8 mouse cellular contexts compared by ENCODE assay signal in the genomic region with DNA sequence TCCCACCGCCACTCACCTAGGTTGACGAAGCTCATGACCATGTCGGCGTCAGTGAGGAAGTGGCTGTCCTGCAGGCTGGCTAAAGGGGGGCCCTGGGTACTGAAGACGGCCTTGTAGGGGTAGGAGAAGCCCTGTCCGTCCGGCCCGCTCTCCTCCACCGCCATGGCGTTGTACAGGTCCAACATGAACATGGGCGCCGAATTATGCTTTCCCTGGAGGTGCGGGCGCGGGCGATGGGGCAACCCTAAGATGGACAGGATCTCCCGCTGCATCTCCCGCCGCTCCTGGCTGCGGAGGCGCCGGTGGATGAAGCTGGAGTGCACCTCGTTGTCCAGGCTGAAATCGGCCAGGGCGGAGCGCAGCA. TPM values are rescaled to one million over a fixed set of nuclear protein-coding genes. Genes with fewer than 3 reads are reported as not detected.
DNase-seq lines count a peak whose midpoint lies in the region; ATAC-seq and TF ChIP-seq lines count a peak whose summit lies in the region.

No protein-coding gene starts in this region.

- peak overlapping the region; percentile 85 for H3K27ac ChIP-seq in kidney, adult 2 months (ENCODE audit: insufficient read depth, low read depth, low read length)
- H3K27ac ChIP-seq in embryonic facial prominence, embryonic 11.5 days (replicated peaks; ENCODE audit: low read depth, low read length) = peak overlapping the region; percentile 72; the same call in 1 of the 2 replicates
- H3K27ac ChIP-seq in hindbrain, embryonic 14.5 days = peak overlapping the region; percentile 47
- peak overlapping the region; percentile 63 for H3K27ac ChIP-seq in midbrain, embryonic 12.5 days (replicated peaks)

- TF ChIP-seq POLR2A in kidney, adult 2 months (IDR thresholded peaks at IDR 0.05; ENCODE audit: low read depth, low read length) = no peak

- WGBS in kidney, adult 2 months = under 1% methylated on average over 26 of the region's 26 CpGs
- under 1% methylated on average over 26 of the region's 26 CpGs for WGBS in embryonic facial prominence, embryonic 11.5 days
- WGBS in hindbrain, embryonic 14.5 days = 1% methylated on average over 26 of the region's 26 CpGs
- WGBS in midbrain, embryonic 12.5 days = under 1% methylated on average over 26 of the region's 26 CpGs

- H3K27me3 ChIP-seq in kidney, adult 2 months (replicated peaks; ENCODE audit: control insufficient read depth, insufficient read depth, low read length) = no peaks in the 10 kb centered on the region
- peaks cover 14% of the 10 kb centered on the region; the same call in 1 of the 2 replicates for H3K27me3 ChIP-seq in embryonic facial prominence, embryonic 11.5 days (ENCODE audit: control insufficient read depth, insufficient read depth, low read length)
- peaks cover 94% of the 10 kb centered on the region for H3K27me3 ChIP-seq in hindbrain, embryonic 14.5 days (ENCODE audit: control insufficient read depth, insufficient read depth, low read length)
- peaks cover 98% of the 10 kb centered on the region for H3K27me3 ChIP-seq in midbrain, embryonic 12.5 days

- no peak for DNase-seq in kidney, adult 2 months
- DNase-seq in kidney, postnatal 14 days = no peak
- DNase-seq in embryonic facial prominence, embryonic 11.5 days (ENCODE audit: low spot score) = no peak
- DNase-seq in hindbrain, embryonic 14.5 days (ENCODE audit: low spot score) = no peak
- no peak for DNase-seq in right cerebral cortex, postnatal 14 days
- no peak for DNase-seq in gastrocnemius, postnatal 36 days
- no peak for DNase-seq in thymus, postnatal 36 days

- peak overlapping the region; percentile 99 for H3K4me2 ChIP-seq in embryonic facial prominence, embryonic 11.5 days (ENCODE audit: low read depth, low read length)
- H3K4me2 ChIP-seq in hindbrain, embryonic 14.5 days (replicated peaks) = peak overlapping the region; percentile 91
- peak overlapping the region; percentile 71 for H3K4me2 ChIP-seq in midbrain, embryonic 12.5 days (replicated peaks)

- H3K4me3 ChIP-seq in kidney, adult 2 months (ENCODE audit: insufficient read depth, low read depth, low read length) = peak overlapping the region; percentile 67
- peak overlapping the region; percentile 64 for H3K4me3 ChIP-seq in embryonic facial prominence, embryonic 11.5 days (ENCODE audit: low read depth, low read length)
- peak overlapping the region; percentile 45 for H3K4me3 ChIP-seq in hindbrain, embryonic 14.5 days (replicated peaks; ENCODE audit: low read length)
- peak overlapping the region; percentile 48 for H3K4me3 ChIP-seq in midbrain, embryonic 12.5 days

- H3K4me1 ChIP-seq in kidney, adult 2 months (ENCODE audit: control insufficient read depth, insufficient read depth, low read length) = peaks cover 11% of the 10 kb centered on the region
- peaks cover 20% of the 10 kb centered on the region for H3K4me1 ChIP-seq in embryonic facial prominence, embryonic 11.5 days (ENCODE audit: control insufficient read depth, insufficient read depth, low read length)
- H3K4me1 ChIP-seq in hindbrain, embryonic 14.5 days (replicated peaks; ENCODE audit: control insufficient read depth, insufficient read depth, low read length) = peaks cover 40% of the 10 kb centered on the region
- H3K4me1 ChIP-seq in midbrain, embryonic 12.5 days = peaks cover 66% of the 10 kb centered on the region

- H3K9me3 ChIP-seq in embryonic facial prominence, embryonic 11.5 days (replicated peaks; ENCODE audit: control insufficient read depth, low read length) = no peaks in the 10 kb centered on the region
- H3K9me3 ChIP-seq in hindbrain, embryonic 14.5 days (ENCODE audit: control insufficient read depth, low read length) = no peaks in the 10 kb centered on the region
- no peaks in the 10 kb centered on the region for H3K9me3 ChIP-seq in midbrain, embryonic 12.5 days

- no peaks in the 10 kb centered on the region for H3K36me3 ChIP-seq in kidney, adult 2 months (ENCODE audit: control insufficient read depth, insufficient read depth, low read length)
- no peaks in the 10 kb centered on the region for H3K36me3 ChIP-seq in embryonic facial prominence, embryonic 11.5 days (replicated peaks; ENCODE audit: control insufficient read depth, insufficient read depth, low read depth, low read length)
- no peaks in the 10 kb centered on the region for H3K36me3 ChIP-seq in hindbrain, embryonic 14.5 days (replicated peaks; ENCODE audit: control insufficient read depth, insufficient read depth)
- no peaks in the 10 kb centered on the region for H3K36me3 ChIP-seq in midbrain, embryonic 12.5 days

- TF ChIP-seq CTCF in kidney, adult 2 months (conservative IDR thresholded peaks at IDR 0.05; ENCODE audit: insufficient read depth, insufficient read length, low read depth, low read length) = no peak

- no peak for ATAC-seq in embryonic facial prominence, embryonic 11.5 days (replicated peaks; ENCODE audit: insufficient number of reproducible peaks, low FRiP score, low TSS enrichment, low read depth)
- ATAC-seq in hindbrain, embryonic 14.5 days (ENCODE audit: low FRiP score) = no peak
- no peak for ATAC-seq in midbrain, embryonic 12.5 days (ENCODE audit: low FRiP score, low read depth)

- intact Hi-C loops in gastrocnemius, postnatal 36 days (cut with DNase I) = no loop called here

- peak overlapping the region; percentile 74 for H3K9ac ChIP-seq in embryonic facial prominence, embryonic 11.5 days (replicated peaks; ENCODE audit: low read length)
- H3K9ac ChIP-seq in hindbrain, embryonic 14.5 days = peak overlapping the region; percentile 51
- peak overlapping the region; percentile 43 for H3K9ac ChIP-seq in midbrain, embryonic 12.5 days (replicated peaks)

RNA-seq across cellular contexts. Expression of gene Bmp7, which starts 0.5 kb away (rescaled TPM):
- polyA plus RNA-seq in kidney, adult 2 months (2012; rRNA removed) = 47.6 and 51.2 TPM in 2 replicates
- polyA plus RNA-seq in embryonic facial prominence, embryonic 11.5 days (2014; fragmentation: Nextera tagmentation; extraction: Ambion mirVana) = 26.2 and 26.6 TPM in 2 replicates
- 16.7 and 18.4 TPM in 2 replicates for polyA plus RNA-seq in hindbrain, embryonic 14.5 days (2014; fragmentation: Nextera tagmentation; extraction: Ambion mirVana)
- polyA plus RNA-seq in midbrain, embryonic 12.5 days (2016; fragmentation: Nextera tagmentation; extraction: Ambion mirVana) = 16.8 and 17.5 TPM in 2 replicates
- total RNA-seq in gastrocnemius, postnatal 36 days (2021) = under 1 TPM; 0.37 to 0.74 TPM

RNA-seq across cellular contexts. Expression of gene Spo11, which starts 37.9 kb away (rescaled TPM):
- polyA plus RNA-seq in kidney, adult 2 months (2012; rRNA removed) = 0.14 and 0.17 TPM in 2 replicates
- 0.94 and 1.4 TPM in 2 replicates for polyA plus RNA-seq in embryonic facial prominence, embryonic 11.5 days (2014; fragmentation: Nextera tagmentation; extraction: Ambion mirVana)
- 0.95 and 1.0 TPM in 2 replicates for polyA plus RNA-seq in hindbrain, embryonic 14.5 days (2014; fragmentation: Nextera tagmentation; extraction: Ambion mirVana)
- polyA plus RNA-seq in midbrain, embryonic 12.5 days (2016; fragmentation: Nextera tagmentation; extraction: Ambion mirVana) = 0.59 and 0.82 TPM in 2 replicates
- total RNA-seq in gastrocnemius, postnatal 36 days (2021) = under 1 TPM in 1 of 2 experiments, not detected in 1; 0.51 TPM
